Mouse (Mus musculus) CD4-positive naive resting alpha-beta T cell, adult 57 days (primary cell): Measurements from ENCODE around the gene Olfr785. TPM values are rescaled to one million over a fixed set of nuclear protein-coding genes. Genes with fewer than 3 reads are reported as not detected.

Experiments
- total RNA-seq: library from RNA; stranded (reverse); gene quantifications from one replicate; pipeline ENCODE4 v1.2.4, GENCODE M21; 2023

The Olfr785 gene
- total RNA-seq, result not detected

DNA sequence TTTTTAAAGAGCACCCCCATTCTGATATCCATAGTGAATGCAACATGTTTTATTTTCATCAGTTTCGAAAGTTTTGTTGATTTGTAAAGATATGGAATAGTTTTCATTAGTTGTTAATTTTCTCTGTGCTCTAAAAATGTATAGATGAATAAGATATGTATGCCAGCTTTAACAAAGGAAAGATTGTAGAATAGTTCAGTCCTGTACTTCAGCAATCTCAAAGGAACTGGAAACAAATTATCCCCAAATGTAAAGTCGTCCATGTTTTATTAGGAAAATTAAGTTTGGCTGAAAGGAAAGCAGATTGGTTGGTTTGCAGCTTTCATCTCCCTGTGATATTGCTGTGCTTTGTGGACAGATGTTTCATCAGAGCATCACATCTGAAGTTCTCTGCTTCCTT lies at the start of gene Olfr785:
Gene Olfr785 (plus strand): TSS at position 301 of the 400 bp plus-strand sequence.

GRCm38 (mm10) chr10:129383783-129384182 lies 21.4 kb upstream of the Olfr785 start, which contains the start of gene Olfr784:
TSS of gene Olfr784 (plus strand) at chr10:129384083.

GRCm38 (mm10) chr10:129427006-129427405 lies 21.8 kb downstream of the Olfr785 start, which contains the start of gene Olfr786:
TSS of gene Olfr786 (plus strand) at chr10:129427306.

Other genes with a start within 250 kb of the Olfr785 start
- not detected for gene Olfr771, start 240.7 kb upstream of the Olfr785 start, total RNA-seq
- not detected for gene Olfr772, start 227.5 kb upstream of the Olfr785 start, total RNA-seq
- not detected for gene Olfr773, start 218.0 kb upstream of the Olfr785 start, total RNA-seq
- not detected for gene Olfr774, start 169.2 kb upstream of the Olfr785 start, total RNA-seq
- not detected for gene Olfr775, start 157.0 kb upstream of the Olfr785 start, total RNA-seq
- not detected for gene Olfr776, start 146.3 kb upstream of the Olfr785 start, total RNA-seq
- not detected for gene Olfr777, start 133.9 kb upstream of the Olfr785 start, total RNA-seq
- not detected for gene Olfr780, start 87.3 kb upstream of the Olfr785 start, total RNA-seq
- gene Olfr781, start 76.6 kb upstream of the Olfr785 start, total RNA-seq, result not detected
- gene Olfr782, start 56.6 kb upstream of the Olfr785 start, total RNA-seq, result not detected
- 0.30 TPM for gene Olfr784, start 21.3 kb upstream of the Olfr785 start, total RNA-seq
- not detected for gene Olfr786, start 21.9 kb downstream of the Olfr785 start, total RNA-seq
- gene Olfr787, start 56.4 kb downstream of the Olfr785 start, total RNA-seq, result not detected
- not detected for gene Olfr788, start 65.6 kb downstream of the Olfr785 start, total RNA-seq
- gene Olfr789, start 79.3 kb downstream of the Olfr785 start, total RNA-seq, result not detected
- not detected for gene Olfr790, start 93.1 kb downstream of the Olfr785 start, total RNA-seq
- not detected for gene Olfr791, start 116.4 kb downstream of the Olfr785 start, total RNA-seq
- not detected for gene Olfr792, start 133.7 kb downstream of the Olfr785 start, total RNA-seq
- gene Olfr794, start 162.2 kb downstream of the Olfr785 start, total RNA-seq, result not detected
- gene Olfr796, start 207.1 kb downstream of the Olfr785 start, total RNA-seq, result not detected
- not detected for gene Olfr798, start 222.5 kb downstream of the Olfr785 start, total RNA-seq
- gene Olfr799, start 232.1 kb downstream of the Olfr785 start, total RNA-seq, result not detected